Mouse (Mus musculus) C2C12 (cell line): ENCODE data around the gene Ppp1r17.

Experiments used
- CEBPB ChIP-seq: IDR thresholded peaks from one replicate; pipeline ENCODE4 v1.6.1; 2011; ENCODE audit warnings: low read depth, mild to moderate bottlenecking, control low read depth, moderate library complexity
- CTCF ChIP-seq: IDR thresholded peaks from one replicate; pipeline ENCODE4 v1.5.1; 2011; ENCODE audit not compliant: control insufficient read depth, insufficient read depth, insufficient read length
- FOSL1 ChIP-seq: IDR thresholded peaks from one replicate; pipeline ENCODE4 v1.8.0; 2011; ENCODE audit warnings: mild to moderate bottlenecking, low read length; ENCODE audit not compliant: poor library complexity, insufficient read depth, severe bottlenecking
- MAX ChIP-seq: IDR thresholded peaks from one replicate; pipeline ENCODE4 v1.6.1; 2011; ENCODE audit warnings: mild to moderate bottlenecking, control low read depth
- MYOG ChIP-seq: IDR thresholded peaks from one replicate; pipeline ENCODE4 v1.6.1; 2011; ENCODE audit not compliant: control insufficient read depth, insufficient read length; ENCODE audit errors: extremely low read depth
- USF1 ChIP-seq: IDR thresholded peaks from one replicate; pipeline ENCODE4 v1.6.1; 2011; ENCODE audit warnings: low read depth, mild to moderate bottlenecking, control low read depth, moderate library complexity

DNA sequence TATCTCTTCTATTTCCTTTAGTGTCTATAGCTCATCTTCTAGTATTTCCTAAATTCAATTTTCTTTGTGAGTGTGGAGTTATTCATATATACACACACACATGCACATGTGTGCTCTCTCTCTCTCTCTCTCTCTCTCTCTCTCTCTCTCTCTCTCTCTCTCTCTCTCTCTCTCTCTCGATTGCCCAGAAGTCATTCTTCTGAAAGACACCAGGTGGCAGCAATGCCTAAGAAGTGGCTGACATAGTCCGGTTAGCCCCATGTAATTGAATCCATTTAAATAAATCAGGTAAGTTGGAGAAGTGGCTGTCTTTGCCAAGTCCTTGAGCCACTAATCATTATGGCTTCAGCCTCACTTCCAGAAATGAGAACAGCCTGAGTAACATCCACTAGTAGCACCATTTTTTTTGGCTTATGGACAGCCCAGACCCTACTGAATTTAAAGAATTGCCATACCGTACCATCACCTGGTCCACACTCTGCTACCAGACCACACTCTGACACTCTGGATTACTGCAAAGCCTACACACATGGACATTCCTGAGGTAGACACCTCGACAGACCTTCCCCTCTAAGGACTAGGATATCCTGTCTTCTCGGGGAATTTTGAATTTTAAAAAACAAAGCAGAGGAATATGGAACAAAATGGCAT is 49.5 kb downstream of the Ppp1r17 start:
- TF ChIP-seq MYOG (no peak), CEBPB (no peak), USF1 (no peak), CTCF (no peak), MAX (no peak), FOSL1 (no peak)
